Mouse (Mus musculus) lung, embryonic 15.5 days (tissue): ENCODE results near the gene Rtel1. TPM values are rescaled to one million over a fixed set of nuclear protein-coding genes. Genes with fewer than 3 reads are reported as not detected.
"Not testable (repeated sequence)": the region's sequence is repeated elsewhere in the genome, so short reads cannot be mapped to it uniquely, and the experiment has no call there.

Source experiments
- ATAC-seq: fragments of 200-750 bp; cut with Nextera tagmentation; 2 replicates; pipeline ENCODE4 v1.8.0; 2017; ENCODE audit warnings: moderate number of reproducible peaks, borderline replicate concordance; ENCODE audit not compliant: low FRiP score, low TSS enrichment; ENCODE audit errors: extremely low read depth
- H3K27ac ChIP-seq: fragments of 300-500 bp; sonication (generic); 2 replicates; pipeline ENCODE4 v1.5.1; 2015; ENCODE audit warnings: moderate library complexity, mild to moderate bottlenecking, inconsistent platforms
- H3K27me3 ChIP-seq: fragments of 300-500 bp; sonication (generic); 2 replicates; pipeline ENCODE4 v1.6.1; 2015; ENCODE audit warnings: inconsistent platforms
- H3K36me3 ChIP-seq: fragments of 300-500 bp; sonication (generic); 2 replicates; pipeline ENCODE4 v1.6.1; 2015; ENCODE audit warnings: inconsistent platforms
- H3K4me1 ChIP-seq: fragments of 300-500 bp; sonication (generic); 2 replicates; pipeline ENCODE4 v1.6.1; 2015; ENCODE audit warnings: inconsistent platforms
- H3K4me2 ChIP-seq: fragments of 300-500 bp; sonication (generic); 2 replicates; pipeline ENCODE4 v1.6.1; 2015; ENCODE audit warnings: inconsistent platforms, mild to moderate bottlenecking, moderate library complexity
- H3K4me3 ChIP-seq: fragments of 300-500 bp; sonication (generic); 2 replicates; pipeline ENCODE4 v1.5.1; 2015; ENCODE audit warnings: mild to moderate bottlenecking, inconsistent platforms
- H3K9ac ChIP-seq: fragments of 300-500 bp; sonication (generic); 2 replicates; pipeline ENCODE4 v1.6.1; 2015; ENCODE audit warnings: inconsistent platforms
- H3K9me3 ChIP-seq: fragments of 300-500 bp; sonication (generic); 2 replicates; pipeline ENCODE4 v1.6.1; 2016; ENCODE audit warnings: inconsistent platforms
- WGBS: fragments of 180-500 bp; shearing (Covaris S2); methylation state at CpG from one replicate; pipeline ENCODE4 v1.1.7; 2015; 5-methylcytosine and 5-hydroxymethylcytosine counted together
- polyA plus RNA-seq: library from polyadenylated mRNA; unstranded; fragments of >200 nt; fragmentation: Nextera tagmentation; extraction: Ambion mirVana; gene quantifications from 2 replicates; pipeline ENCODE4 v1.2.1, GENCODE M21; 2015

The Rtel1 gene
- polyA plus RNA-seq: 51.2 and 52.7 TPM in 2 replicates

GRCm38 (mm10) chr2:181319248-181320102, at the start of gene Rtel1:
Gene Rtel1, plus strand, starts transcription at chr2:181319739.
- WGBS: 4% methylated on average over 40 of the region's 40 CpGs
- peaks cover 11% of the 10 kb centered on the region for H3K4me1 ChIP-seq
- H3K27ac ChIP-seq: peak within 1 kb of the TSS; percentile 85
- H3K36me3 ChIP-seq: peaks cover 26% of the 10 kb centered on the region
- peaks cover 20% of the 10 kb centered on the region for H3K27me3 ChIP-seq
- peak; percentile 88 for ATAC-seq
- H3K9me3 ChIP-seq: no peaks in the 10 kb centered on the region
- H3K4me2 ChIP-seq: peak within 1 kb of the TSS; percentile 84
- peak within 1 kb of the TSS; percentile 61 for H3K9ac ChIP-seq
- peak within 1 kb of the TSS; percentile 71 for H3K4me3 ChIP-seq

DNA sequence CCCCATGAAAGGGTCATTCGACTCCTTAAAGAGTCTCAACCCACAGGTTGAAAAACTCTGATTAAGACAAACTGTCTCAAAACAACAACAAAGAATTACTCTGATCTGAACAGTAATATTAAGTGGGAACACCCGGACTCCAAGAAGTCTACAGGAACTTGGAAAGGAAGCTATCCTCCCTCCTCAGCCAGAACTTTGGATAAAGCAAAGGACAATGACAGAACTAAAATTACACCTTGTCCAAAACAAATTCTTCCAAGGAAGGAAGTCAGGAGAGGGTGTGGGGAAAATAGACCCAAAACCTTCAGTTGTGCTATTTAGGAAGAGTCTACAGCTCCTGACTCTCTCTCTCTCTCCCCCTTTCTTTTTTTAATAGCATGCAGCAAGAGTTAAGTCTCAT, 47.4 kb upstream of the Rtel1 start:
- H3K9ac ChIP-seq: no peak overlapping the region
- H3K27me3 ChIP-seq: no peaks in the 10 kb centered on the region
- ATAC-seq: no peak
- WGBS: 80% methylated on average over 2 of the region's 2 CpGs
- H3K4me3 ChIP-seq: no peak overlapping the region
- H3K36me3 ChIP-seq: peaks cover 60% of the 10 kb centered on the region
- no peak overlapping the region for H3K4me2 ChIP-seq
- H3K27ac ChIP-seq: no peak overlapping the region
- H3K9me3 ChIP-seq: no peaks in the 10 kb centered on the region
- H3K4me1 ChIP-seq: no peaks in the 10 kb centered on the region

DNA sequence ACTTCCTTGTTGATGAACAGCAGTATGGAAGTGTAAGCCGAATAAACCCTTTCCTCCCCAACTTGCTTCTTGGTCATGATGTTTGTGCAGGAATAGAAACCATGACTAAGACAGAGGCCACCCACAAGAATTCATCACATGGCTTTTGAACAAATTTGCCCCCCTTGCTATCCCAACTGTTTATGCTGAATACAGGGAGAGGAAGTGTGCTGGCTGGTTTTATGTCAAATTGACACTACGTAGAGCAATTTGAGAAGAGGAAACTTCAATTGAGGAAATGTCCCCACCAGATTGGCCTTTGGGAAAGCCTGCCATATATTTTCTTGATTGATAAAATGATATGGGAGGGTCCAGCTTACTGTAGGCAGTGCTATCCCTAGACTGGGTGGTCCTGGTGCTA, 45.7 kb upstream of the Rtel1 start:
- ATAC-seq: no peak

GRCm38 (mm10) chr2:181274639-181275038, 44.9 kb upstream of the Rtel1 start:
- WGBS: 76% methylated on average over 4 of the region's 4 CpGs
- Histone ChIP-seq H3K36me3 (peaks cover 60% of the 10 kb centered on the region), H3K27me3 (no peaks in the 10 kb centered on the region), H3K9me3 (no peaks in the 10 kb centered on the region), H3K27ac (no peak overlapping the region), H3K4me1 (no peaks in the 10 kb centered on the region), H3K9ac (no peak overlapping the region), H3K4me3 (no peak overlapping the region), H3K4me2 (no peak overlapping the region)
- ATAC-seq: no peak

More for the DNA sequence above, 45.7 kb upstream of the Rtel1 start:
- H3K36me3 ChIP-seq: peaks cover 59% of the 10 kb centered on the region
- WGBS: 88% methylated on average over 2 of the region's 2 CpGs
- H3K27ac ChIP-seq: no peak overlapping the region
- H3K4me2 ChIP-seq: no peak overlapping the region
- H3K9ac ChIP-seq: no peak overlapping the region
- H3K27me3 ChIP-seq: no peaks in the 10 kb centered on the region
- H3K4me1 ChIP-seq: no peaks in the 10 kb centered on the region
- no peaks in the 10 kb centered on the region for H3K9me3 ChIP-seq
- H3K4me3 ChIP-seq: no peak overlapping the region

GRCm38 (mm10) chr2:181276766-181277165, 42.8 kb upstream of the Rtel1 start:
- no peak overlapping the region for H3K4me3 ChIP-seq
- 44% methylated on average over 1 of the region's 1 CpGs for WGBS
- H3K27me3 ChIP-seq: no peaks in the 10 kb centered on the region
- no peaks in the 10 kb centered on the region for H3K9me3 ChIP-seq
- H3K4me1 ChIP-seq: no peaks in the 10 kb centered on the region
- H3K4me2 ChIP-seq: no peak overlapping the region
- peaks cover 43% of the 10 kb centered on the region for H3K36me3 ChIP-seq
- H3K27ac ChIP-seq: no peak overlapping the region
- ATAC-seq: peak; percentile 19; the same call in 1 of the 2 replicates
- H3K9ac ChIP-seq: no peak overlapping the region

- no peak overlapping the region for H3K4me2 ChIP-seq
- WGBS: 53% methylated on average over 3 of the region's 3 CpGs
- H3K27ac ChIP-seq: no peak overlapping the region
- H3K9me3 ChIP-seq: no peaks in the 10 kb centered on the region
- peaks cover 42% of the 10 kb centered on the region for H3K36me3 ChIP-seq
- H3K9ac ChIP-seq: no peak overlapping the region
- no peaks in the 10 kb centered on the region for H3K4me1 ChIP-seq
- H3K4me3 ChIP-seq: no peak overlapping the region
- no peak for ATAC-seq
- no peaks in the 10 kb centered on the region for H3K27me3 ChIP-seq
Observed at GRCm38 (mm10) chr2:181277866-181278265, 41.7 kb upstream of the Rtel1 start.

DNA sequence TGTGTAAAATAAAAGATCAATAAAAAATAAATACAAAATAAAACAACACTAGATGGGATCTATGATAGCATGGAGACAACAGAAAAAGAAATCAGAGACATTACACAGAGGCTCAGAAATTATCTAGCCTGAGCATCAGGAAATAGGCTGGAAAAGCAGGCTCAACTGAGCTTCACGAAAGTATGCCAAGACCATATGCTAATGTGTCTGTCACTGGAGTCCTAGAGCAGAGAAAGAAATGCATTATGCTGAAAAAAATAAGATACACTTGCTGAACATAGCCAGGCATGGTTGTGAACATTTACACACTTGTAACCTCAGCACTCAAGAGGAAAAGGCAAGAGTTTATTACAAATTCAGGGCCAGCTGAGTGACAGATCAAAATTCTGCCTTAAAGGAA, 39.6 kb upstream of the Rtel1 start:
- no peak overlapping the region for H3K4me2 ChIP-seq
- H3K4me3 ChIP-seq: no peak overlapping the region
- no peaks in the 10 kb centered on the region for H3K9me3 ChIP-seq
- no peaks in the 10 kb centered on the region for H3K27me3 ChIP-seq
- no peaks in the 10 kb centered on the region for H3K4me1 ChIP-seq
- no peak overlapping the region for H3K27ac ChIP-seq
- peaks cover 39% of the 10 kb centered on the region for H3K36me3 ChIP-seq
- 86% methylated on average over 1 of the region's 1 CpGs for WGBS
- no peak for ATAC-seq
- H3K9ac ChIP-seq: no peak overlapping the region

GRCm38 (mm10) chr2:181286629-181287337, 32.8 kb upstream of the Rtel1 start:
- H3K4me1 ChIP-seq: peaks cover 17% of the 10 kb centered on the region
- no peak for ATAC-seq
- WGBS: 47% methylated on average over 6 of the region's 6 CpGs

GRCm38 (mm10) chr2:181287338-181287957, 32.1 kb upstream of the Rtel1 start:
- H3K9me3 ChIP-seq: no peaks in the 10 kb centered on the region
- ATAC-seq: peak; percentile 87

More at GRCm38 (mm10) chr2:181286629-181287337, 32.8 kb upstream of the Rtel1 start:
- peak overlapping the region; percentile 61 for H3K4me2 ChIP-seq
- H3K36me3 ChIP-seq: peaks cover 13% of the 10 kb centered on the region
- H3K27me3 ChIP-seq: no peaks in the 10 kb centered on the region
- H3K9me3 ChIP-seq: no peaks in the 10 kb centered on the region
- H3K27ac ChIP-seq: peak overlapping the region; percentile 95
- peak overlapping the region; percentile 90 for H3K9ac ChIP-seq
- H3K4me3 ChIP-seq: peak overlapping the region; percentile 76

DNA sequence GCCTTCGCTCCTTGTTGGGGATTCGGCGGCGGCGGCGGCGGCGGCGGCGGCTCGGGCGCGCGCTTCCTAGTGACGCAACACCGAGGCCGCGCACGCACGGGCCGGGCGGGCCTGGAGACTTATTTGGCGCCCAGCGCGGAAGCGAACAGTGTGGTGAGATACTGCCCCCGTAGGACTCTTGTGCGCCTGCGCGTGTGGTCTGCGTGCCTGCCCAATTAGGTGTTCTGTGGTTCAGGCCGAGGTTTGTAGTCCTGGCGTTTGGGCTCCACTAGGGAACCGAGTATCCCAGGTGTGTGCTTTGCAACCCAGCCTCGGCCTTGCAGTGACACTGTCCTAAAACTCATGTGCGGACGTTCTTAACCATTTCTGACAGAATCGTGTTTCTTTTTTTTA, 31.6 kb upstream of the Rtel1 start, which contains the start of gene Gmeb2:
Gene Gmeb2, minus strand, starts transcription at position 78 of the 393 bp plus-strand sequence.
- H3K36me3 ChIP-seq: peaks cover 12% of the 10 kb centered on the region
- H3K4me3 ChIP-seq: peak within 1 kb of the TSS; percentile 76
- H3K4me2 ChIP-seq: peak within 1 kb of the TSS; percentile 61
- peak within 1 kb of the TSS; percentile 95 for H3K27ac ChIP-seq
- WGBS: under 1% methylated on average over 38 of the region's 38 CpGs
- H3K9ac ChIP-seq: peak within 1 kb of the TSS; percentile 90
- H3K4me1 ChIP-seq: peaks cover 17% of the 10 kb centered on the region
- H3K27me3 ChIP-seq, H3K9me3 ChIP-seq: not testable (repeated sequence)
- ATAC-seq: peak; percentile 97

More at GRCm38 (mm10) chr2:181287338-181287957, 32.1 kb upstream of the Rtel1 start:
- Histone ChIP-seq H3K4me2 (peak overlapping the region; percentile 61), H3K4me1 (peaks cover 17% of the 10 kb centered on the region), H3K36me3 (peaks cover 13% of the 10 kb centered on the region), H3K27ac (peak overlapping the region; percentile 95), H3K9ac (peak overlapping the region; percentile 90), H3K27me3 (no peaks in the 10 kb centered on the region), H3K4me3 (peak overlapping the region; percentile 76)
- under 1% methylated on average over 46 of the region's 71 CpGs for WGBS

GRCm38 (mm10) chr2:181288691-181289090, 30.8 kb upstream of the Rtel1 start:
- peaks cover 7% of the 10 kb centered on the region; the same call in 1 of the 2 replicates for H3K36me3 ChIP-seq
- no peaks in the 10 kb centered on the region for H3K27me3 ChIP-seq
- peak overlapping the region; percentile 32 for H3K9ac ChIP-seq
- no peak for ATAC-seq
- 64% methylated on average over 3 of the region's 3 CpGs for WGBS
- H3K4me1 ChIP-seq: peaks cover 17% of the 10 kb centered on the region
- no peaks in the 10 kb centered on the region for H3K9me3 ChIP-seq
- H3K27ac ChIP-seq: peak overlapping the region; percentile 27; the same call in 1 of the 2 replicates
- H3K4me3 ChIP-seq: peak overlapping the region; percentile 76
- H3K4me2 ChIP-seq: peak overlapping the region; percentile 60
